Mouse (Mus musculus): ENCODE data around the gene Ulk2. TPM values are rescaled to one million over a fixed set of nuclear protein-coding genes. Genes with fewer than 3 reads are reported as not detected.
A peak's percentile ranks its signal among the peaks of the same experiment; 100 is the strongest.
"Not testable (repeated sequence)": the region's sequence is repeated elsewhere in the genome, so short reads cannot be mapped to it uniquely, and the experiment has no call there.

The Ulk2 gene
- polyA plus RNA-seq (2016; fragmentation: Nextera tagmentation; extraction: Ambion mirVana): 14.6 and 18.8 TPM in 2 replicates

GRCm38 (mm10) chr11:61854988-61855411 is at the start of gene Ulk2:
Ulk2 (minus strand) TSS chr11:61855073.
- H3K4me3 ChIP-seq: peak within 1 kb of the TSS; percentile 95
- peak within 1 kb of the TSS; percentile 97 for H3K27ac ChIP-seq
- peaks cover 3% of the 10 kb centered on the region; the same call in 1 of the 2 replicates for H3K36me3 ChIP-seq
- peaks cover 28% of the 10 kb centered on the region for H3K4me1 ChIP-seq (replicated peaks)
- under 1% methylated on average over 58 of the region's 58 CpGs for WGBS
- no peaks in the 10 kb centered on the region for H3K27me3 ChIP-seq (ENCODE audit: insufficient read depth, poor library complexity, severe bottlenecking)
- DNase-seq (ENCODE audit: low spot score): peak; percentile 89
- no peaks in the 10 kb centered on the region for H3K9me3 ChIP-seq

- Histone ChIP-seq H3K4me1 (replicated peaks) (no peaks in the 10 kb centered on the region), H3K36me3 (peaks cover 85% of the 10 kb centered on the region), H3K4me3 (no peak overlapping the region), H3K9me3 (no peaks in the 10 kb centered on the region), H3K27me3 (ENCODE audit: insufficient read depth, poor library complexity, severe bottlenecking) (no peaks in the 10 kb centered on the region), H3K27ac (no peak overlapping the region)
- 84% methylated on average over 5 of the region's 5 CpGs for WGBS
- DNase-seq (ENCODE audit: low spot score): no peak
Observed at GRCm38 (mm10) chr11:61882183-61882582, 27.3 kb upstream of the Ulk2 start.

- Histone ChIP-seq H3K4me1 (replicated peaks) (no peaks in the 10 kb centered on the region), H3K36me3 (peaks cover 89% of the 10 kb centered on the region), H3K27ac (no peak overlapping the region), H3K9me3 (no peaks in the 10 kb centered on the region), H3K4me3 (no peak overlapping the region), H3K27me3 (ENCODE audit: insufficient read depth, poor library complexity, severe bottlenecking) (no peaks in the 10 kb centered on the region)
- no peak for DNase-seq (ENCODE audit: low spot score)
Observed at GRCm38 (mm10) chr11:61879921-61880320, 25.0 kb upstream of the Ulk2 start.

- H3K4me3 ChIP-seq: no peak overlapping the region
- DNase-seq (ENCODE audit: low spot score): no peak
- H3K9me3 ChIP-seq: no peaks in the 10 kb centered on the region
- H3K27me3 ChIP-seq (ENCODE audit: insufficient read depth, poor library complexity, severe bottlenecking): no peaks in the 10 kb centered on the region
- 94% methylated on average over 5 of the region's 5 CpGs for WGBS
- H3K36me3 ChIP-seq: peaks cover 88% of the 10 kb centered on the region
- H3K4me1 ChIP-seq (replicated peaks): no peaks in the 10 kb centered on the region
- no peak overlapping the region for H3K27ac ChIP-seq
Observed at GRCm38 (mm10) chr11:61871881-61872280, 17.0 kb upstream of the Ulk2 start.

GRCm38 (mm10) chr11:61866856-61867255 is 12.0 kb upstream of the Ulk2 start:
- H3K4me3 ChIP-seq: no peak overlapping the region
- peaks cover 39% of the 10 kb centered on the region for H3K36me3 ChIP-seq
- no peak for DNase-seq (ENCODE audit: low spot score)
- no peaks in the 10 kb centered on the region for H3K4me1 ChIP-seq (replicated peaks)
- H3K9me3 ChIP-seq: no peaks in the 10 kb centered on the region
- no peak overlapping the region for H3K27ac ChIP-seq
- no peaks in the 10 kb centered on the region for H3K27me3 ChIP-seq (ENCODE audit: insufficient read depth, poor library complexity, severe bottlenecking)

- no peak for DNase-seq (ENCODE audit: low spot score)
- Histone ChIP-seq H3K27me3 (ENCODE audit: insufficient read depth, poor library complexity, severe bottlenecking) (no peaks in the 10 kb centered on the region), H3K9me3 (no peaks in the 10 kb centered on the region), H3K4me1 (replicated peaks) (no peaks in the 10 kb centered on the region), H3K27ac (no peak overlapping the region), H3K36me3 (no peaks in the 10 kb centered on the region), H3K4me3 (no peak overlapping the region)
- WGBS: 84% methylated on average over 6 of the region's 6 CpGs
Observed at GRCm38 (mm10) chr11:61861781-61862547, 7.1 kb upstream of the Ulk2 start.

GRCm38 (mm10) chr11:61859316-61859715 is 4.4 kb upstream of the Ulk2 start:
- Histone ChIP-seq H3K4me3 (no peak overlapping the region), H3K4me1 (replicated peaks) (0 out of 2 replicates have a peak, but pooled peaks cover 12% of the 10 kb centered on the region), H3K27me3 (ENCODE audit: insufficient read depth, poor library complexity, severe bottlenecking) (no peaks in the 10 kb centered on the region), H3K36me3 (no peaks in the 10 kb centered on the region), H3K9me3 (no peaks in the 10 kb centered on the region), H3K27ac (no peak overlapping the region)
- no peak for DNase-seq (ENCODE audit: low spot score)
- 81% methylated on average over 1 of the region's 1 CpGs for WGBS

GRCm38 (mm10) chr11:61855539-61855938 is 666 bp upstream of the Ulk2 start:
- 51% methylated on average over 6 of the region's 6 CpGs for WGBS
- Histone ChIP-seq H3K27ac (peak overlapping the region; percentile 97), H3K27me3 (ENCODE audit: insufficient read depth, poor library complexity, severe bottlenecking) (no peaks in the 10 kb centered on the region), H3K4me3 (peak overlapping the region; percentile 95), H3K36me3 (peaks cover 2% of the 10 kb centered on the region; the same call in 1 of the 2 replicates), H3K4me1 (replicated peaks) (peaks cover 28% of the 10 kb centered on the region), H3K9me3 (no peaks in the 10 kb centered on the region)
- DNase-seq (ENCODE audit: low spot score): no peak

GRCm38 (mm10) chr11:61854211-61854987 is 474 bp downstream of the Ulk2 start:
- under 1% methylated on average over 87 of the region's 87 CpGs for WGBS
- no peaks in the 10 kb centered on the region for H3K27me3 ChIP-seq (ENCODE audit: insufficient read depth, poor library complexity, severe bottlenecking)
- peaks cover 28% of the 10 kb centered on the region for H3K4me1 ChIP-seq (replicated peaks)
- H3K4me3 ChIP-seq: peak overlapping the region; percentile 95
- H3K9me3 ChIP-seq: no peaks in the 10 kb centered on the region
- H3K27ac ChIP-seq: peak overlapping the region; percentile 97
- DNase-seq (ENCODE audit: low spot score): peak; percentile 86
- H3K36me3 ChIP-seq: peaks cover 3% of the 10 kb centered on the region; the same call in 1 of the 2 replicates

- H3K27ac ChIP-seq: peak overlapping the region; percentile 97
- peaks cover 28% of the 10 kb centered on the region for H3K4me1 ChIP-seq (replicated peaks)
- 13% methylated on average over 5 of the region's 5 CpGs for WGBS
- H3K4me3 ChIP-seq: peak overlapping the region; percentile 95
- DNase-seq (ENCODE audit: low spot score): no peak
- H3K9me3 ChIP-seq: no peaks in the 10 kb centered on the region
- peaks cover 3% of the 10 kb centered on the region; the same call in 1 of the 2 replicates for H3K36me3 ChIP-seq
- no peaks in the 10 kb centered on the region for H3K27me3 ChIP-seq (ENCODE audit: insufficient read depth, poor library complexity, severe bottlenecking)
Observed at GRCm38 (mm10) chr11:61853659-61854058, 1.2 kb downstream of the Ulk2 start.

- peaks cover 28% of the 10 kb centered on the region for H3K4me1 ChIP-seq (replicated peaks)
- no peaks in the 10 kb centered on the region for H3K9me3 ChIP-seq
- no peak overlapping the region; the same call in 1 of the 2 replicates for H3K4me3 ChIP-seq
- H3K36me3 ChIP-seq: peaks cover 3% of the 10 kb centered on the region; the same call in 1 of the 2 replicates
- DNase-seq (ENCODE audit: low spot score): no peak
- no peaks in the 10 kb centered on the region for H3K27me3 ChIP-seq (ENCODE audit: insufficient read depth, poor library complexity, severe bottlenecking)
- H3K27ac ChIP-seq: no peak overlapping the region
Observed at GRCm38 (mm10) chr11:61852916-61853315, 2.0 kb downstream of the Ulk2 start.

GRCm38 (mm10) chr11:61851195-61851594 is 3.7 kb downstream of the Ulk2 start:
- WGBS: 83% methylated on average over 3 of the region's 3 CpGs
- peaks cover 3% of the 10 kb centered on the region; the same call in 1 of the 2 replicates for H3K36me3 ChIP-seq
- no peak for DNase-seq (ENCODE audit: low spot score)
- H3K27me3 ChIP-seq (ENCODE audit: insufficient read depth, poor library complexity, severe bottlenecking): no peaks in the 10 kb centered on the region
- no peaks in the 10 kb centered on the region for H3K9me3 ChIP-seq
- no peak overlapping the region for H3K27ac ChIP-seq
- H3K4me1 ChIP-seq (replicated peaks): peaks cover 28% of the 10 kb centered on the region
- H3K4me3 ChIP-seq: no peak overlapping the region

- H3K27ac ChIP-seq; DNase-seq (ENCODE audit: low spot score); H3K9me3 ChIP-seq; H3K4me3 ChIP-seq; H3K4me1 ChIP-seq (replicated peaks); H3K27me3 ChIP-seq (ENCODE audit: insufficient read depth, poor library complexity, severe bottlenecking): not testable (repeated sequence)
- peaks cover 62% of the 10 kb centered on the region for H3K36me3 ChIP-seq
- WGBS: 65% methylated on average over 3 of the region's 3 CpGs
Observed at GRCm38 (mm10) chr11:61840663-61841062, 14.2 kb downstream of the Ulk2 start.
